Mouse (Mus musculus) ES-Bruce4 (cell line): ENCODE data around the gene B3gnt3.

Source experiments
- CTCF ChIP-seq: IDR thresholded peaks from one replicate; pipeline ENCODE4 v1.8.1; 2011; ENCODE audit warnings: low read depth, low read length
- EP300 ChIP-seq: IDR thresholded peaks from 2 replicates; pipeline ENCODE4 v1.6.1; 2011; ENCODE audit warnings: low read depth, low read length; ENCODE audit not compliant: insufficient read depth
- POLR2A ChIP-seq: IDR thresholded peaks from one replicate; pipeline ENCODE4 v1.8.1; 2011; ENCODE audit warnings: low read length; ENCODE audit not compliant: insufficient read depth

DNA sequence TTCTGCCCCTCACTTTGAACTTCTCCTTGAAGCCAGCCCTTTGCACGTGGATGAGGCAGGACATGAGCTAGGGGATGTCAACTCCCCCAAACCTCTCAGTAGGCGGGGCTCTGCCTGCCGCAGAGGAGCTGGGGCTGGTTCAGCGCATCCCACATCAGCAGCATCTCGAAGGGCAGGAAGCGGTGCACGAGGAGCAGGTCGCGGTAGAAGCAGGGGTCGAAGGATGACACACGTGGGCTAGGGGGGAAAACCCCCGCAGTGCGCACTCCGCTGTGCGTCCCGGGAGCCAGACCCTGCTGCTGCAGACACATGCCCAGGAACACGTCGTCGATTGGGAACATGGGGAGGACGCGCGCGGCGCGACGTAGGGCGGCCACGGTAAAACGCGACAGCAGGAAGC is 9.1 kb downstream of the B3gnt3 start:
- TF ChIP-seq CTCF (no peak), EP300 (no peak), POLR2A (no peak)
